Mouse (Mus musculus) cortical plate, adult 2 months (tissue): ENCODE data around the gene Nusap1.

Source experiments
- CTCF ChIP-seq: fragments of 200-500 bp; IDR thresholded peaks from 2 replicates; pipeline ENCODE4 v1.5.1; 2011; ENCODE audit warnings: mild to moderate bottlenecking, control low read depth, low read length; ENCODE audit not compliant: insufficient read depth; ENCODE audit errors: extremely low read depth
- POLR2A ChIP-seq: fragments of 200-500 bp; IDR thresholded peaks from 2 replicates; pipeline ENCODE4 v1.6.1; 2011; ENCODE audit warnings: mild to moderate bottlenecking, low read length, control low read depth; ENCODE audit not compliant: insufficient read depth; ENCODE audit errors: extremely low read depth

GRCm38 (mm10) chr2:119607023-119607422, 11.1 kb upstream of the Nusap1 start:
- TF ChIP-seq CTCF (no peak), POLR2A (no peak)
